Mouse (Mus musculus): ENCODE measurements around the gene Bbs1. TPM values are rescaled to one million over a fixed set of nuclear protein-coding genes. Genes with fewer than 3 reads are reported as not detected.
A peak's percentile ranks its signal among the peaks of the same experiment; 100 is the strongest.
"Not testable (repeated sequence)": the region's sequence is repeated elsewhere in the genome, so short reads cannot be mapped to it uniquely, and the experiment has no call there.

Bbs1 gene
- polyA plus RNA-seq, 1 experiment: not detected

DNA sequence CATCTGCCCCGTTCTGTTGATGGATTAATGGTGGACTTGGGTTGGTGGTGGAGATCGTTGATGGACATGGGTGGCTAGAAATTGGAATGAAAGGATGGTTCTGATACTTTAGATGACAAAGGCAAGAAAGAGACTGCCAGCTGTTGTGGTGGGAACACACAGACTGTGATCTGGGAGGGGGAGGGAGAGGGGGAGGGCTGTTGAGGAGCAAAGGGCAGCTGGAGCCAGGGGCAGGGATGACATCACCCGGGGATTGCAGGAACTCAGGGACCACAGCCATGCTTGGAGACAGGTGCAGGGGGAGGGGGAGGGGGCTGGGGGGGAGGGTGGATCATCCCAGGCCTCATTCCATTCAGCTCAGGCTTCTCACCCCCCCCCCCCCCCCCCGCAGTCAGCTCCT lies 30.2 kb downstream of the Bbs1 start:
- Histone ChIP-seq H3K4me3 (ENCODE audit: insufficient read depth, low read depth, low read length) (no peak overlapping the region), H3K4me1 (ENCODE audit: control insufficient read depth, insufficient read depth, low read length) (peaks cover 17% of the 10 kb centered on the region), H3K27ac (ENCODE audit: insufficient read depth, low read depth, low read length) (no peak overlapping the region)
- WGBS: 67% methylated on average over 4 of the region's 4 CpGs
- TF ChIP-seq POLR2A (IDR thresholded peaks at IDR 0.05; ENCODE audit: insufficient read depth, low read depth, low read length) (no peak), CTCF (IDR thresholded peaks at IDR 0.05; ENCODE audit: insufficient read depth, low read depth, low read length) (no peak)

DNA sequence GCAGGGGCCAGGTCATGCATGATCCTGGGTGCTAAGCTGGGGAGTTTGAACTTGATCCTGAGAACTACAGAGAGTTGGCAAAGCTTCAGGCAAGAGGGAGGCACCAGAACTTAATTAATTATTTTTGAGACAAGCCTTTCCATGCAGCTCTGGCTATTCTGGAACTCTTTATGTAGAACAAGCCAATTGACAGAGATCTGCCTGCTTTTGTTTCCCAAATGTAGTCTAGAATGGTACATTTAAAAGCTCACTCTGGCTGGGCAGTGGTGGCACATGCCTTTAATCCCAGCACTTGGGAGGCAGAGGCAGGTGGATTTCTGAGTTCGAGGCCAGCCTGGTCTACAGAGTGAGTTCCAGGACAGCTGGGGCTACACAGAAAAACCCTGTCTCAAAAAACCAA lies 31.8 kb downstream of the Bbs1 start:
- H3K4me3 ChIP-seq (ENCODE audit: insufficient read depth, low read depth, low read length): not testable (repeated sequence)
- WGBS: 83% methylated on average over 1 of the region's 1 CpGs

DNA sequence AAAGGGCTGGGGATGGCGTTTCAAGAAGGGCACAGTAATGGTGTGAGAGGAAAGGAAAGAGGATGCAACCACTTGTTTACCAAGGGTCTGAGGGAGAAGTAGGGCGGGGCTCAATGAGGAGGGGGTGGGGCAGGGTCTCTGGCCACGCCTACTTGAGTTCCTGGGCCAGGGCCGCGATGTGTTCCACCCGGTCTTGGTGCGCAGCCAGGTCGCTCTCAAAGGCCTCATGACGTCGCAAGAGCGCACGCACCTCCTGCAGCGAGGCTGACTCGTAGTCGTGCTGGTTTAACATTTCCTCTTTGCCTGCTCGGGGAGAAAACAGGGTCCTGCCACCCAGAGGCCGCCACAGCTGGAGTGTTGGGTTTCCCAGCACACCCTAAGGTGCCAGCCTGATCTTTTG lies 41.3 kb downstream of the Bbs1 start:
- H3K27ac ChIP-seq (ENCODE audit: insufficient read depth, low read depth, low read length): no peak overlapping the region
- no peak overlapping the region for H3K4me3 ChIP-seq (ENCODE audit: insufficient read depth, low read depth, low read length)
- peaks cover 6% of the 10 kb centered on the region for H3K4me1 ChIP-seq (ENCODE audit: control insufficient read depth, insufficient read depth, low read length)
- 7% methylated on average over 17 of the region's 17 CpGs for WGBS
- TF ChIP-seq POLR2A (IDR thresholded peaks at IDR 0.05; ENCODE audit: insufficient read depth, low read depth, low read length) (no peak), CTCF (IDR thresholded peaks at IDR 0.05; ENCODE audit: insufficient read depth, low read depth, low read length) (no peak)

More for the DNA sequence above, 31.8 kb downstream of the Bbs1 start:
- H3K27ac ChIP-seq (ENCODE audit: insufficient read depth, low read depth, low read length): not testable (repeated sequence)
- peaks cover 10% of the 10 kb centered on the region for H3K4me1 ChIP-seq (ENCODE audit: control insufficient read depth, insufficient read depth, low read length)

DNA sequence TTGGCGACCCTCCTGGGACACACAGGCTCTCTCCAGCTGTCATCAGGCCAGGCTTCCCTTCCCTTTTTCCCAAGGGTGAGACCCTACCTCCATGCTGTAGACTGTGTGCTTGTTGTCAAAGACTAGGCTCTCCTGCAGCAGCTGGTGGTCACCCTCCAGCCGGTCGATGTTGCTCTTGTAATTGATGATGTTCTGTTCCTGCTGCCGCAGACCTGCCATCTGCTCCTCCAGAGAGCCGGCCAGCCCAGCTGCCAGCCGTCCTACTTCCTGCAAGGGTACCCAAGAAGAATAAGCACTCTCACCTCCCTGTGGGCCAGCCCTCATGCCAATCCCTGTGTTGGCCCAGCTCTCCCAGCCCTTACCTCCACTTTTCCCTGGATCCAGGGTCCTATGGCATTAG lies 43.4 kb downstream of the Bbs1 start:
- TF ChIP-seq CTCF (IDR thresholded peaks at IDR 0.05; ENCODE audit: insufficient read depth, low read depth, low read length) (no peak), POLR2A (IDR thresholded peaks at IDR 0.05; ENCODE audit: insufficient read depth, low read depth, low read length) (no peak)

GRCm38 (mm10) chr19:4859081-4859480 lies 47.3 kb downstream of the Bbs1 start:
- 63% methylated on average over 6 of the region's 6 CpGs for WGBS
- peaks cover 17% of the 10 kb centered on the region for H3K4me1 ChIP-seq (ENCODE audit: control insufficient read depth, insufficient read depth, low read length)

More for the DNA sequence above, 43.4 kb downstream of the Bbs1 start:
- Histone ChIP-seq H3K4me3 (ENCODE audit: insufficient read depth, low read depth, low read length) (no peak overlapping the region), H3K4me1 (ENCODE audit: control insufficient read depth, insufficient read depth, low read length) (peaks cover 12% of the 10 kb centered on the region), H3K27ac (ENCODE audit: insufficient read depth, low read depth, low read length) (no peak overlapping the region)
- WGBS: 78% methylated on average over 6 of the region's 6 CpGs

GRCm38 (mm10) chr19:4855951-4856350 lies 50.5 kb downstream of the Bbs1 start:
- H3K4me3 ChIP-seq (ENCODE audit: insufficient read depth, low read depth, low read length): peak overlapping the region; percentile 67
- H3K4me1 ChIP-seq (ENCODE audit: control insufficient read depth, insufficient read depth, low read length): peaks cover 17% of the 10 kb centered on the region
- TF ChIP-seq POLR2A (IDR thresholded peaks at IDR 0.05; ENCODE audit: insufficient read depth, low read depth, low read length): no peak
- TF ChIP-seq CTCF (IDR thresholded peaks at IDR 0.05; ENCODE audit: insufficient read depth, low read depth, low read length): no peak
- H3K27ac ChIP-seq (ENCODE audit: insufficient read depth, low read depth, low read length): no peak overlapping the region
- WGBS: 55% methylated on average over 4 of the region's 4 CpGs

More at GRCm38 (mm10) chr19:4859081-4859480, 47.3 kb downstream of the Bbs1 start:
- H3K27ac ChIP-seq (ENCODE audit: insufficient read depth, low read depth, low read length): no peak overlapping the region
- no peak for TF ChIP-seq CTCF (IDR thresholded peaks at IDR 0.05; ENCODE audit: insufficient read depth, low read depth, low read length)
- no peak for TF ChIP-seq POLR2A (IDR thresholded peaks at IDR 0.05; ENCODE audit: insufficient read depth, low read depth, low read length)
- no peak overlapping the region for H3K4me3 ChIP-seq (ENCODE audit: insufficient read depth, low read depth, low read length)

DNA sequence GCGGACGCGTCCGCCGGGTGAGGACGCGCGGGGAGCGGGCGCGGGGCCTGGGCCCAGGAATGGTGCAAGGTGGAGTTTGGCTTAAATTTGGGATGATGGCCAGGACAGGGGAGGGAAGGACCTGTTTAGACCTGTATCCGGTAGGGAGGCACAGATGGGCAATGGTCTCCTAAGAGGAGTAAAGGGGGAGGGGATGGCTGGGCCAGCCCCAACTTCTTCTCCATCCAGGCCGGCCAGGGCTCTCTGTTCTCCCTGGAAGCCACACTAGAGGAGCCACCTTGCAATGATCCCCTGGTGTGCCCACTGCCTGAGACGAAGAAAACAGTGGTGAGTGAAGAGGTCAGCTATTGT lies 51.0 kb downstream of the Bbs1 start:
- 2% methylated on average over 14 of the region's 14 CpGs for WGBS
- TF ChIP-seq POLR2A (IDR thresholded peaks at IDR 0.05; ENCODE audit: insufficient read depth, low read depth, low read length) (no peak), CTCF (IDR thresholded peaks at IDR 0.05; ENCODE audit: insufficient read depth, low read depth, low read length) (no peak)
- Histone ChIP-seq H3K4me3 (ENCODE audit: insufficient read depth, low read depth, low read length) (peak overlapping the region; percentile 67), H3K27ac (ENCODE audit: insufficient read depth, low read depth, low read length) (peak overlapping the region; percentile 27), H3K4me1 (ENCODE audit: control insufficient read depth, insufficient read depth, low read length) (peaks cover 17% of the 10 kb centered on the region)

GRCm38 (mm10) chr19:4854552-4855469 lies 51.6 kb downstream of the Bbs1 start, which contains the start of gene Ctsf:
Ctsf (plus strand) TSS chr19:4855130.
- H3K4me1 ChIP-seq (ENCODE audit: control insufficient read depth, insufficient read depth, low read length): peaks cover 17% of the 10 kb centered on the region
- TF ChIP-seq POLR2A (IDR thresholded peaks at IDR 0.05; ENCODE audit: insufficient read depth, low read depth, low read length) (peak; percentile 61), CTCF (IDR thresholded peaks at IDR 0.05; ENCODE audit: insufficient read depth, low read depth, low read length) (no peak)
- H3K27ac ChIP-seq (ENCODE audit: insufficient read depth, low read depth, low read length): peak within 1 kb of the TSS; percentile 73
- 2% methylated on average over 45 of the region's 45 CpGs for WGBS
- H3K4me3 ChIP-seq (ENCODE audit: insufficient read depth, low read depth, low read length): peak within 1 kb of the TSS; percentile 67

DNA sequence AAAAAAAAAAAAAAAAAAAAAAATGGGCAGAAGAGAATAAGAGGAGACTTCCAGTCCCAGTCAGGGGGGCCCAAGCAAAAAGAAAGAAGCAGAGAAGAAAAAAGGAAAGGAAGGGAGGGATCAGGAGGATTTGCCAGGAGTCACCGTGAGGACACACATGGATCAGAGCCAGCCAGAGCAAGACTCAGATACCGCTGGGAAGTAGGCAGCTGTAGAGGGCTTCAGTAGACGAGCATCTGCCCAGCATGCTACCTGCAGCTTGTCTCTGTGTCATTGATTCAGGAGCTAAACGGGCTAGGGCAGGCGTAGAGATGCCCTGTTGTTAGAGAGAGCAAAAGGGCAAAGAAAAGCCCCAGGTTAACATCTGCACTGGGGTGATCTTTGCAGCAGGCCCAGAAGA lies 56.1 kb downstream of the Bbs1 start:
- TF ChIP-seq CTCF (IDR thresholded peaks at IDR 0.05; ENCODE audit: insufficient read depth, low read depth, low read length): no peak
- TF ChIP-seq POLR2A (IDR thresholded peaks at IDR 0.05; ENCODE audit: insufficient read depth, low read depth, low read length): no peak
- Histone ChIP-seq H3K4me3 (ENCODE audit: insufficient read depth, low read depth, low read length) (no peak overlapping the region), H3K4me1 (ENCODE audit: control insufficient read depth, insufficient read depth, low read length) (no peaks in the 10 kb centered on the region), H3K27ac (ENCODE audit: insufficient read depth, low read depth, low read length) (no peak overlapping the region)
- WGBS: 45% methylated on average over 5 of the region's 5 CpGs
